Mouse (Mus musculus) thymus, adult 18-20 months (tissue): ENCODE results near the gene Cad.
"Not testable (repeated sequence)": the region's sequence is repeated elsewhere in the genome, so short reads cannot be mapped to it uniquely, and the experiment has no call there.

ENCODE experiments used
- DNase-seq, 2 experiments: peaks; one replicate each; pipeline ENCODE4 v3.0.0; 2022; ENCODE audit warnings: mixed read lengths in 2 of 2

Cad gene

GRCm38 (mm10) chr5:31054261-31055215 lies at the start of gene Cad:
Cad (plus strand) TSS chr5:31054780.
- DNase-seq, result peak; percentile 91 to 92

DNA sequence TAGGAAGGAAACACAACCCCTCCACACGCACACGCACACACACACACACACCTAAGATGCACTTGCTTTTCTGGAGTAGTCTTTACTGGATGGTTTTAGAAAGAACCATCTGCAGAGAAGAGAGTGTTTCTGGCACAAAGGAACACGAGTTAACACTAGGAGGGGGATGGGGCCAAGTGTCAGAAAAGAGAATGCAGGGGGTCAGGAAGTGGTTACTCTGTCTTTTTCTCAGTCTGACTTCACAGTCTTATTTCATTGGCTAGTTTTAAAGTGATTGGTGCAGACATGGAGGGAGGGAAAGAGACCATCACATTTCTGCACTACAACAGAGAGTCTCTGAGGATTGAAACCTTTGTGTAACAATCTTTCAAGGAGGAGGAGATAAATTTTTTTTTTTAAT lies 41.8 kb upstream of the Cad start:
- DNase-seq, result peak; percentile 11 to 33

GRCm38 (mm10) chr5:31015913-31016312 lies 38.7 kb upstream of the Cad start:
- DNase-seq, result no peak

GRCm38 (mm10) chr5:31021790-31022189 lies 32.8 kb upstream of the Cad start:
- not testable (repeated sequence) for DNase-seq

DNA sequence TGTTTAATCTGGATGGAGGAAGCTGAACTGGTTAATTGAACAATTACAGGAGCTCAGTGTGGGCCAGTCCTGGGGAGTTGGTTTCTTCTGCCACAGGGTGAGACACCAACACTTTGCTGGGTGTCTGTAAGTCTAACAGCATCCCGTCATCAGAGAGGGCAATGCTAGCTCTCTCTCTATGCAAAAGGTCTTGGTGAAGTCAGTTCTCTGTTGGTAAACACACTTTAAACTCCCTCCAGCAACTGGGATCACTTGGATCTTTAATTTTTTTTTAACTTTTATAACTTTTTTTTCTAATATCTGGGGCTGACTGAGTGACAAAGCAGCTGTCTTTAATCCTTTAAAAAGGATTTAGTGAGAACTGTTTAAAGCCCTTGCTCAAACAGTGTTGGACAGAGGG lies 31.9 kb upstream of the Cad start:
- no peak for DNase-seq

- no peak for DNase-seq
These were observed 31.3 kb upstream of the Cad start for GRCm38 (mm10) chr5:31023254-31023653.

- no peak for DNase-seq
These were observed 29.9 kb upstream of the Cad start for GRCm38 (mm10) chr5:31024641-31025040.

GRCm38 (mm10) chr5:31030926-31031325 lies 23.7 kb upstream of the Cad start:
- DNase-seq, result no peak

DNA sequence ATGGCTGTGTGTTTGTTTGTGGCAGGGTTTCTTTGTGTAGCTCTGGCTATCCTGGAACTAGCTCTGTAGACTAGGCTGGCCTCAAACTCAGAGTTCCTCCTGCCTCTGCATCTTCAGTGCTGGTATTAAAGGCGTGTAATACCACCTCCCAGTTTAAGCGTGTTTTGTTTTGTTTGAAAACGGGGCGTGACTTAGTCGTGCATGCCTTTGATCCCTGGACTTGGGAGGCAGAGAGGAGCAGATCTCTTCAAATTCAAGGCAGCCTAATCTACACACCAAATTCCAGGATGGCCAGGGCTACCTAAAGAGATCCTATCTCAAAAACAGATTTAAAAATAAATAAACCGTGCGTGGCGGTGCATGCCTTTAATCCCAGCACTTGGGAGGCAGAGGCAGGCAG lies 23.1 kb upstream of the Cad start:
- DNase-seq, result no peak

DNA sequence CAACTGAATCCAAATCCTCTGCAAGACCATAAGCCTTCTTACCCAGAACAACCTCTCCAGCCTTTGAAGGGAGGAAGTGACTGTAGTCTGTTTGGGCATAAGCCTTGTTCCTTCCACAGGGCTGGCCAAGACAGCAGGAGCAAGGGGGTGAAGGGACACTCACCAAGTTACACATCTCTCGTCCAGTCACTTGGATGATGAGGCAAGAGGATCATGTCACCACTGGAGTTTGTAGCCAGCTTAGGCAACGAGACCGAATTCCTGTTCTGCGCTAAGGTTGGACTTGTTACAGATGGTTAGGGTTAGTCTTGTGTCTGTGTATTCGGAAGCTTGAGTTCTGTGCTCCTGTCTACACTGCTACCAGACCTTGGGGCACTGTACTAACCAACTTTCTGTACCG lies 19.9 kb upstream of the Cad start:
- DNase-seq, result no peak

- DNase-seq, result not testable (repeated sequence)
These were observed 18.0 kb upstream of the Cad start for GRCm38 (mm10) chr5:31036556-31036955.

GRCm38 (mm10) chr5:31038171-31038845 lies 16.3 kb upstream of the Cad start:
- no peak for DNase-seq

- DNase-seq, result no peak
These were observed 8.2 kb upstream of the Cad start for GRCm38 (mm10) chr5:31046416-31046815.

DNA sequence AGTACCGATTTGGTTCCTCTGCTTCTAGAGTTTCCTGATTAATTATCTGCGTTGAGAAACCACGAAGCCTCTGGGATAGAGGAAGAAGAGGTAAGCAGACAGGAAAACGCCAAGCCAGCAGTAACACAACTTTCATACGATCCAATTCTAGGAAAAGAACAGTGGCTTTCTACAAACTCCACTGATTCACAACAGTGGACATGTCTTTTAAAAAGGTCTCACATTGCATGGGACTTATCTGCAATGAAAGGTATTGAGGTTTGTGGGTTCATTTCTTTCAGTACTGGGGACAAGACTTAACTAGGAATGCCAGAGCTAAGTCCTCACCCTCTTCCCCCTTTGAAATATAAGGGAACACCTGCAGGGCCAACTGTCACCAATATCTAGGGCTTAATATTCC lies 7.5 kb upstream of the Cad start:
- DNase-seq, result no peak

- DNase-seq, result peak; percentile 96 to 97
These were observed 6.5 kb upstream of the Cad start, which contains the start of gene Atraid for GRCm38 (mm10) chr5:31047848-31048762. Atraid (plus strand) TSS chr5:31048312.

DNA sequence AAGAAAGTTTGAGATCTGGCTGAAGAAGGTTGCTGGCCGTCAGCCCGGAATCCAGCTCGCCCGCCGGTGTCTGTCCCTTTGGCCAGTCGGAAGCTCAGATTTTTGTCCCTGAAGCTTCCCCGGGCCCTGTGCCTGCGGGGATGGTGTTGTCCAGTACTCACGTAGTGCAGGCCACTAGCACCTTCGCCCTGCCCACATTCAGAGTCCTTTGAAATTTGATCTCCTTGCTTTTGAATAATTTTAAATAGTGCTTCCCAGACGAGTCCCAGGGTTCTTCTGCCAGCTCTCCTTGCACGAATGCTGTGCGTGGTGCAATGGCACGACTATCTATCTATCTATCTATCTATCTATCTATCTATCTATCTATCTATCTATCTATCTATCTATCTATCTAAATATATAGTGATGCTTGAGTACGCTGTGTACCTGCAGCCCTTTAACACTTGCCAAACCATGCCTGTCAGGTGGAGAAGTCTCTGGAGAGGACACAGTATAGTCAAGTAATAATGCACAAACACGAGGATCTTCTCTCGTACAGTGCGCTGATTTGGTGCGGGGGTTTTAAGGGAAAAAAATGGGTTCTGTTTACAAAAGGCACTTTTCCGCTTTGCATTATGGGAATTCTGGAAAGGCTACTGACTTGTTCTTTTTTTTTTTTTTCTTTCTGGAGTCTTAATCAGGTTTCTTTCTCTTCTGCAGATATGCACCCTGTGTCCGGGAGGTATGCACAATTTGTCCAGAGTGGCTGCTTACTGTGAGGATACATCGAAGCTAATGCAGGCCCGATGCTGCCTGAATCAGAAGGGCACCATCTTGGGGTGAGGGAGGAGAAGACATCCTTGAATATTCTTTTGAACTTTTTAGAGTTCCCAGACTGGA lies 5.6 kb upstream of the Cad start, which contains the start of gene Slc5a6:
TSS of gene Slc5a6 (minus strand) at position 162 of the 879 bp plus-strand sequence.
- peak in 1 of 2 experiments; percentile 31 for DNase-seq

DNA sequence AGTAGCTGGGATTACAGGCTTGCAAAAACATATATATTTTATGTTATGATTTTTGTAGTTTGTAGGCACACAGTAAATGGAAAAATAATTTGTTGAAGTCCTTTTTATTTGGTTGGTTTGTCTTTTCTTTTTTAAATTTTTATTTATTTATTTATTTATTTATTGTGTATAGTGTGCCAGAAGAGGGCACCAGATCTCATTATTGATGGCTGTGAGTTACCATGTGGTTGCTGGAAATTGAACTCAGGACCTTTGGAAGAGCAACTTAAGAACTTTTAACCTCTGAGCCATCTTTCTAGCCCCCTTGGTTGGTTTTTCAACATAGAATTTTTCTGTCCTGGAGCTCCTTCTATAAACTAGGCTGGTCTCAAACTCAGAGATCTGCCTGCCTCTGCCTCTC lies 4.2 kb upstream of the Cad start:
- DNase-seq, result no peak

DNA sequence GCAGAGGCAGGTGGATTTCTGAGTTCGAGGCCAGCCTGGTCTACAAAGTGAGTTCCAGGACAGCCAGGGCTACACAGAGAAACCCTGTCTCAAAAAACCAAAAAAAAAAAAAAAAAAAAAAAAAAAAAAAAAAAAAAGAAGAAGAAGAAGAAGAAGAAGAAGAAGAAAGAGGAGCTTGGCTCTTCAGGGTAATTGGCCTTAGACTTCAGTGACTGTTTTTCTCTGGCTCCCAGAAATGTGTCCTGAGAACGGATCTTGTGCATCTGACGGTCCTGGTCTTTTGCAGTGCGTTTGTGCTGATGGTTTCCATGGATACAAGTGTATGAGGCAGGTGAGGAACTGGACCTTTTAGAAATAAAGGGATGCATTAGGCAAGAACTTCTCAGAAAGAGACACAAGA lies 852 bp upstream of the Cad start:
- DNase-seq, result not testable (repeated sequence)

DNA sequence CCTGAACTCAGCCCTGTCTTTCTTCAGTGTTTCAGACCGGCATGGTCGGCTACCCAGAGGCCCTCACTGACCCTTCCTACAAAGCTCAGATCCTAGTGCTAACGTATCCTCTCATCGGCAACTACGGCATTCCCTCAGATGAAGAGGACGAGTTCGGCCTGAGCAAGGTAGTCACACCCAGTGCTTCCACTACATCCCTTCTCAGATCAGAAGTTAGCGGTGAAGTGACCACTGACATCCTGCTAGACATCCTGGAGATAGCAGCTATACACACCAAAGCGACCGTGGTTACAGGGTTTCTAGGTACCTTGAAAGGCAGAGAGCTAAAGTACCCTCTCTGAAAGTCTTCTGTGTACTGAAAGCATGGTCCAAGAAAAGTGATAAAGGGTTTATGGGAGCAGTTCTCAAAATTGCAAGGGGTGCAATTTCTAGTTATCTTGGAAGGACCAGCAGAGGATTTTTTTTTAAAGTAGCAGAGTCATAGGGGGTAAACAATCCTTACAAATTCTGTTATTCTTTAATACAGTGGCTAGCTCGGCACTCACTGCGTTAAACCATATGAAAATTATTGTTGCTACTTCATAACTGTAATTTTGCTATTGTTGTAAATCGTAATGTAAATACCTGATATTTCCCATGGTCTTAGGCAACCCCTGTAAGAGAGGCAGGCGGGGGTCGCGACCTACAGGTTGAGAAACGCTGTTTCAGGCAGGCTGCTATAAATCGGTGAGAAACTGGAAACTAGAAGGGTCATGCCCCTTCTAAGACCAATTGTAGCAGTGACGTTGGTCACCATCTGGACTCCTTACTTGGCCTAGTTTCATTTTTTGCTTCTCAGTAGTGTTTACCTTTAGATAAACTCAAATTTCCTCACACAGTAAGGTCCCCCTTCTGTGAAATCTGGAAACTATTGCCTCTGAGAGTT lies 898 bp downstream of the Cad start:
- no peak for DNase-seq

DNA sequence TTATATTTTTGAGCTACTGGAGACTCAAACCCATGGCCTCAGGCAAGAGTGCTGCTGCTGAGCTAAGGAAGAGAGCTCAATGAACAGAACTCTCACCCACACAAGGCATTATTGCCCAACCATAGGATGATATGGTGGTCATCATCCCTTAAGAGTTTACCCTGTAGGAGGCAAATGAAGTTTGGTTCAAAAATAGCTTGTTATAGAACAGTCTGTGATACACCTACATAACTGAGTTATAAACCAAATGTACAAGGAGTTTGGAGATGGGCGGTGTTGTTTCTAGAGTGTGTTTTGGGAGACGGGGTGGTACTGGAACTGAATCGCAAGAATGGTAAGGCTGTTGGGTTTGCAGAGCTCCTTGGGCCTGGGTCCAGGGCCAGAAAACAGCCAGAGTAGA lies 15.2 kb downstream of the Cad start:
- DNase-seq, result no peak

GRCm38 (mm10) chr5:31071059-31071458 lies 16.5 kb downstream of the Cad start:
- DNase-seq, result no peak
